Mouse (Mus musculus): Measurements from ENCODE around the gene Tubb5.

The Tubb5 gene

DNA sequence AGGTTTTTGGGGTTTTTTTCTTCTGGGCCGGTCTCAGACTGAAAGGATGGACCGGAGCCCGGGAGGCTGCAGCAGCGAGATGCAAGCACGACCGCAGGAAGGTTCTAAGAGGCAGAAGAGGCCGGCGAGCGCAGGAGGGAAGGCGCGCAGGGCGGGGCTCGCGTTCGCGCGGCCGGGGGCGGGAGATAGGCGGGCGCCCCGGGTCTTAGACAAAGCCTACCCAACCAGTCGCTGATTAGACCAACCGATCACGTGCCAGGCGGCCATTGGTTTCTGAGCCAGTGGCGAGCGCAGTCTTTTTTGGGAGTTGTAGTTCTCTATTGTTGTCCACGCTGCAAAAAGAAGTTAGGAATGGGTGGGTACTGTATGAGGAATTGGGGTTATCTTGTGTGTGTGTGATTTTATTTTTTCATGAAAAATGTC lies at the start of gene Tubb5:
Gene Tubb5 (minus strand): TSS at position 185 of the 423 bp plus-strand sequence.
- peak; percentile 91 to 97 for DNase-seq (ENCODE audit: low spot score in 2 of 2)

DNA sequence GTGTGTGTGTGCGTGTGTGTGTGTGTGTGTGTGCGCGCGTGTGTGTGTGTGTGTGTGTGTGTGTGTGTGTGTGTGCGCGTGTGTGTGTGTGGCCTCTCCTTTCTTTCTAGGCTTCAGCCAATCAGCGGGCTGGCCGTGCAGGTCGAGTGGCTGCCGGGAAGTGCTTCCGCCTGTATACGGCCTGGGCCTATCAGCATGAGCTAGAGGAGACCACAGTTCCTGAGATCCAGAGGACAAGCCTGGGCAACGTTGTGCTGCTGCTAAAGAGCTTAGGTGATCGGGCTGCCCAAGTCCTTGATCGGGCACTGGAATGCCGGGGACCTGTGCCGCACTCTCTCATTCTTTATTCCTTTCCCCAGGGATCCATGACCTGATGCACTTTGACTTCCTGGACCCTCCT lies 49.6 kb upstream of the Tubb5 start:
- DNase-seq (ENCODE audit: low spot score in 2 of 2), result no peak

DNA sequence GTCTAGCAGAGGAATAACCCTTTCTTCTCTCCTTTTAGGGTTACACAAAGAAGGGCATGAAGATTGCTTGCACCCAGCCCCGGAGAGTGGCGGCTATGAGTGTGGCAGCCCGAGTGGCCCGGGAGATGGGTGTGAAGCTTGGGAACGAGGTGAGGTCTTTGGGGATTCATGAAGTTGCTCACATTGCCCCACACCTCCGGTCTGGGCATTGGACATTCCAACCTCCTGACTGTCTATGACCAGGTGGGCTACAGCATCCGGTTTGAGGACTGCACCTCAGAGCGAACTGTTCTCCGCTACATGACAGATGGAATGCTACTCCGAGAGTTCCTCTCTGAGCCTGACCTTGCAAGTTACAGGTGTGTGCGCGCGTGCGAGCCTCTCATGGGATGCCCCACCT lies 45.7 kb upstream of the Tubb5 start:
- no peak for DNase-seq (ENCODE audit: low spot score in 2 of 2)

DNA sequence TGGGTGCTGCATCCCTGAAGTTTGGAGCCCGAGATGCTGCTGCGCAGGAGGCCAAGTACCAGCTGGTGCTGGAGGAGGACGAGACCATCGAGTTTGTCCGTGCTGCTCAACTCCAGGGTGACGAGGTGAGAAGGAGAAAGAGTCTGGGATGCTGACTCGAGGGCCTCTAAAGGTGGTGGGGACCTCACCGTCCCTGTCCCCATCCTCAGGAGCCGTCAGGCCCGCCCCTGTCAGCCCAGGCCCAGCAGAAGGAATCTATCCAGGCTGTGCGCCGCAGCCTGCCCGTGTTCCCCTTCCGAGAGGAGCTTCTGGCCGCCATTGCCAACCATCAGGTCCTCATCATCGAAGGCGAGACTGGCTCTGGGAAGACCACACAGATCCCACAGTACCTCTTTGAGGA lies 44.8 kb upstream of the Tubb5 start:
- no peak for DNase-seq (ENCODE audit: low spot score in 2 of 2)

DNA sequence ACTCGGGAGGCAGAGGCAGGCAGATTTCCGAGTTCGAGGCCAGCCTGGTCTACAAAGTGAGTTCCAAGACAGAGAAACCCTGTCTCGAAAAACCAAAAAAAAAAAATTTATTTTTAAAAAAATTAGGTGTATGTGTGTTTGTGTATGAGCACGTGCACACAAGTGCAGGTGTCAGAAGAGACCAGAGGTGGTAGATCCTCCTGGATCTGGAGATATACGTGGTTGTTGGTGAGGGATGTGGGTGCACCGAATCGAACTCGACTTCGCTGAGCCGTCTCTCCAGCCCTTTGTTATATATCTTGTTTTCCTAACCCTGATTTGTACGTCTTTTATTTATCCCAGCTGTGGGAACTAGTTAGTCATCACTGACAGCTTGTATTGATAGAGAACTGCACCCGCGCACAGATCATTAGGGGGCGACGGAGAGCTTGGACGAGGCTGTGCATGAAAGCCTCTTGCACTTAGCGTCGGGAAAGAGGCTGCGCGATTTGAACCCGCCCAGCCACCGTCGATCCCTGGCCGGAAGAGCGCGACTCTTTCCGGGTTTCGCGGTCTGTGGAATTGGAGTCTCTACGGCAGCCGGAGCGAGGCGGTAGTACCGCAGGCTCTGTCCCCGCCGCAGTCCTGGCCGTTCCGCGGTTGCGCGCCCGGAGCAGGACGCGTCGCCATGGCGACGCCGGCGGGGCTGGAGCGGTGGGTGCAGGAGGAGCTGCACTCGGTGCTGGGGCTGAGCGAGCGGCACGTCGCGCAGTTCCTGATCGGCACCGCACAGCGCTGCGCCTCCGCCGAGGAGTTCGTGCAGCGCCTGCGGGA lies 41.3 kb upstream of the Tubb5 start, which contains the start of gene Dhx16:
Gene Dhx16 (plus strand): TSS at position 575 of the 813 bp plus-strand sequence.
- peak; percentile 84 to 96 for DNase-seq (ENCODE audit: low spot score in 2 of 2)

DNA sequence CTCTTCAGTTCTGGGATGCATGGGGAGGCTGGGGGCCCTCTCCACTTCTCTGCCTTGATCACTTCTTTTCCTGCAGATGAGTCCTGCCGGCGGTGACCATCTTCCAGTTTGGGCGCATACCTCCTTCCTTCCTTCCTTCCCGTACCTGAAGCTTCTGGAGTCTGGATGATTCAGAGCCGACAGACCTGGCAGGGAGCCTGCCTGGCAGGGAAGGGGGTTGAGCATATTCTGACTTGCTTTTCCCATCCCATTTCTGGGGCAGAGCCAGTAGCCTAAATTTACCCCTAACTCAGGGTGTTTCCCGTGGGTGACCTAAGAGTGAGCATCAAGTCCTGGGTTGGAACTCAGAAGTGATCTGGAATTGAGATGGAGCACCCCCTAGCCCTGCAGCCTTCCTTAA lies 36.6 kb upstream of the Tubb5 start:
- peak in 1 of 2 experiments; percentile 64 for DNase-seq (ENCODE audit: low spot score in 2 of 2)

DNA sequence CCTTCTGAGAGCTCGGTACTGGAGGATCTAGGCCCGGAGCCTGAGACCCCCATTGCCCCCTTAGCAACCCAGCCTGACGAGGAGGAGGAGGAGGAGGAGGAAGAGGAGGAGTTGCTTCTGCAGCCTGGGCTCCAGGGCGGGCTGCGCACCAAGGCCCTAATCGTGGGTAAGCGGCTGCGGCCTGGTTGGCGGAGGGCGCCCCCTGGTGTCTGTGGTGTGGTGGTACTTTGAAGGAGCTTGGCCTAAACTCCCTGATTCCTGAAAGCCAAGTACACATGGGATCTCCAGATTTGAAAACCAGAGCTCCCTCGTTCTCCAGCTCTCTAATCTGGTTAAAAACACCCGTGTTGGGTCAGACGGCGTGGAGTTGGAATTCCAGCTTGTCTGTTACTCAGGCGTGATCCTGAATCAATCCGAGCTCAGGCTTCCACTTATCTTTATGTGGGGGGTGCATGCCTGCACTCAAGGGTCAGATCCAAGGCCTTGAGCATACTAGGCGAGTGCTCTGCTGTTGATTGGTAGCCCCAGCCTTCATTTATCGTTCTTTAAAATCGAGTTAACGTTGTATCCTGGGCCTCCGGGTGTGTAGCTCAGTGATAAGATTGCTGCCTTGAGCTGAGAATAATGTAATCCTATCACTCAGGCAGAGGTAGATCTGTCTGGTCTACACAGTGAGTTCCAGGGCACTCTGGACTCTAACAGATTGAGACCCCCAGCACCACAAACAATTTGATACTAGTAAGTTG lies 35.8 kb upstream of the Tubb5 start:
- peak in 1 of 2 experiments; percentile 85 for DNase-seq (ENCODE audit: low spot score in 2 of 2)

DNA sequence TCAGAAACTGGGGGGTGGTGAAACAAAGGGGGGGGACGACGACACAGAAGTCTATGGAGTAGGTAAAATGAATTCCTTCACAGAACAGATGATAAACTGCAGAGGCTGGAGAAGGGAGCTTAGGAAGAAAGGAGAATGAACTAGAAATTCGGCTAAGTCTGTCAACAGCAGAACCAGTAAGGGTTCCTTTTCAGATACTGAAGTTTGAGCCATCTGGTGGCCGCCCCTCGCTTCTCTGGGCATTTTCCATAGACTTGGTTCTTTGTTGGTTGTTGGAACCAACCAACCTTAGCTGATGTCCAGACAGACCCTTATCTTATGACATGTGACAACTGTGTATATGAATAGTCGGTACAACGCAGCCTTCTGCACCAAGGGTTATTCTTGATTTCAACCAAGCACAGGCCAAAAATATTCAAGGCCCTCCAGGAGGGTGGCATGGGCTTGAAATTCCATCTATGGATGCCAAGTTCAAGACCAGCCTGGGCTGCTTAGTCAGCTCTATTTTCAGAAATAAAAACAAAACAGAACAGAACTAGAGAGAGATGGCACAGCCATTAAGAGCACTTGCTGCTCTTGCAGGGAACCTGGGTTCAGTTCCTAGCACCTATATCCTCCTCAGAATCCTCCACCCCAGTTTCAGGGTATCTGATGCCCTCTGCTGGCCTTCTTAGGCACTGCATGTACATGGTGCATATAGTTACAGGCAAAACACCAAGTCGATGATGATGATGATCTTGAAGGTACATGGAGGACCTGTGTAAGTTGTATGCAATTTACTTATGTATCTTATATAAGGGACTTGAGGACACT lies 33.0 kb upstream of the Tubb5 start:
- no peak for DNase-seq (ENCODE audit: low spot score in 2 of 2)

DNA sequence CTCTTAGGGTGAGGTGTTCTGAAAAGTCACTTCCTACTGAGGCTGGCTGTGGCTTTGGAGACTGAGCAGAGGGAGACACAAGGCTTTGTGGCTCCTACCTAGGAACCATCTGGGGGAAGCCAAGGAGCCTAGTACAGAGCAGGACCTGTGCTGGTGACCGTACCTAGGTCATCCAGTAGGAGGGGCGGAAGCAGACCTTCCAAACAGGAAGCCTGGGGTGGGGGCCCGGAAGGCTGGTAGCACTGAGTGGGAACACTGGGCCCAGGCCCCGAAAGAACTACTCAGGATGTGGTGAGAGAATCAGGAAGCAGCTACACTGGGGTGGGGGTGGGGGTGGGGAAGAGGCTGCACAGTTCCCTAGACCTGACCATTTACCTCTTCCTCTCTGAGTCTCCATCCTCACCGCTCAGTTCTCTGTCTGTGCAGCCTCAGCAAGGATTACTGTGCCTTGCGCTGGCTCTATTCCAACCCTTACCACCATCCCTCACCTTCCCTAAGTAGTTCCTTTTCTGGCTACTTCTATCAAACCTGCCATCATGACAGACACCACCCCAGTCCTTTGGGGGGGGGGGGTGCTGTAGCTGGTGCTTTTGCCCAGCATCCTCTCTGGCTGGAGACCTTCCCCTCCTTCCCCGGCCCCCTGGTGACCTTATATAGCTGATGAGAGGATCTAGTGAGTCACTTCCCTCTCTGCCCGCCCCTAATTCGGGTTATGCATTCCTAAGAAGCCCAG lies 32.2 kb upstream of the Tubb5 start:
- DNase-seq (ENCODE audit: low spot score in 2 of 2), result peak in 1 of 2 experiments; percentile 31

DNA sequence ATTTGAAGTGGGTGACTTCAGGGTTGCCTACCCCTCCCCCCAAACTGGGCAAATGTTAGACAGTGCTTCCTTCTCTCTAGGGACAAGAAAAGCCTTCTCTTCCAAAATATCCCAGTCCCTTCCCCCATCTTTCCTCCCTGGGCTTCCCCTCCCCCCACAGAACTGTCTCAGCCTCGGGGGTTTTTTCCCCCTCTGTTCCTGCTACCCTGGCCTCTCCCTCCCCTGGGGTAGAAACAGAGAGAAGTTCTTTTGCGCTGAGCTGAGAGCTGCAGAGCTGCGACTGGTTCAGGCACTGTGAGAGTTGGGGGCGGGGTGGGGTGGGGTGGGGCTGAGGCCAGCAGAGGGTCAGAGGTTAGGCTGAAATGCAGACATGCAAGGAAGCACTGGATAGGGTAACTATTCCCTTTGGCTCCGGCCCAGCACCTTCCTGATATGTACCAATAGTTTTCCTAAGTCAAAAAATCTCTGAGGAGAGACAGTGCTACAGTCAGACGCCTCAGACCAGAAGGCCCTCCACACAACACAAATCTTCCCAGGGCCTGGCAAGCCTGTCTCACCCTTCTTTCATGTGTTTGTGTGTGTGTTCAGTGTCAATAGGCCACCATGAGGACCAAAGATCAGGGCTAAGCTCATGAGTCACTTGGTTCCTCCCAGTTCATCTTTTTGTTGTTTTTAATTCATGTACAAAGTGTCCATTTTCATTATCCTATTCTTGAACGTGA lies 31.4 kb upstream of the Tubb5 start:
- no peak for DNase-seq (ENCODE audit: low spot score in 2 of 2)

DNA sequence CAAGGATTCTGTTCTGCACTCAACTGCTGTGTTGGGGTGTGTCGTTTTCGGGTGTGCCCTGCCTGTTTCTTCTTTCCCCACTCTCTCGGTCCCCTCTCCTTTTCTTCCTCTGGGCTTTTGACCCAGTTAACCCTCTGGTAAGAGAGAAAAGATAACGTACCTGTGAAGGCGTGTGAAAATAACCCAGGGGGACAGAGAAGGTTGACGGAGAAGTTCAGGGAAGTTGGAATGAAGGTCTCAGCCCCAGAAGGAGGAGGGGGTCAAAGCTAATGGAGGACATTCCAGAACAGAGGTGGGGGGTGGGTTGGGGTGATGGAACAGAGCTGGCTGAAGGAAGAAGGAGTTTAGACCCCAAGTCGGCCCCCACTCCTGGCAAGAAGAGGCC lies 30.8 kb upstream of the Tubb5 start:
- DNase-seq (ENCODE audit: low spot score in 2 of 2), result no peak

DNA sequence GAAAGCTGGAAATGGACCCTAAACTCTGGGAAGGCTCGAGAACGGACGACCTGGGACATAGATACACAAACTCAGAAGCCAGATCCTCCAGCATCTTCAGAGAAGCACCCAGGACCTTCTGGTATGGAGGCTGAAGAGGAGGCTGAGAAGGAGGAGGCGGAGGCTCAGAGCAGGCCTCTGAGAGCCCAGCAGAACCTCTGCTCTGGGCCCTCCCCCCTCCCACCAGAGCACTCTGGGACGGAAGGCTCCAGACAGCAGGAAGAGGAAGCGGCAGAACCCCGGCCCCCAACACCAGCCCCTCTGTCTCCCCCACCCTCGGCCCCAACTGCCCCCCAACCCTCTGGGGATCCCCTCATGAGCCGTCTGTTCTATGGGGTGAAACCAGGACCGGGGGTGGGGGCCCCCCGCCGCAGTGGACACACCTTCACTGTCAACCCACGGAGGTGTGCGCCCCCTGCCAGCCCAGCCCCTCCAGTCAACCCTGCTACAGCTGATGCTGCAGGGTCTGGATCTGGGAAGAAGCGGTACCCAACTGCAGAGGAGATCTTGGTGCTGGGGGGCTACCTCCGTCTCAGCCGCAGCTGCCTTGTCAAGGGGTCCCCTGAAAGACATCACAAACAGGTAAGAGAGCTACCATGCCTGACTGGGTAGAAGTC lies 30.2 kb upstream of the Tubb5 start:
- no peak for DNase-seq (ENCODE audit: low spot score in 2 of 2)

DNA sequence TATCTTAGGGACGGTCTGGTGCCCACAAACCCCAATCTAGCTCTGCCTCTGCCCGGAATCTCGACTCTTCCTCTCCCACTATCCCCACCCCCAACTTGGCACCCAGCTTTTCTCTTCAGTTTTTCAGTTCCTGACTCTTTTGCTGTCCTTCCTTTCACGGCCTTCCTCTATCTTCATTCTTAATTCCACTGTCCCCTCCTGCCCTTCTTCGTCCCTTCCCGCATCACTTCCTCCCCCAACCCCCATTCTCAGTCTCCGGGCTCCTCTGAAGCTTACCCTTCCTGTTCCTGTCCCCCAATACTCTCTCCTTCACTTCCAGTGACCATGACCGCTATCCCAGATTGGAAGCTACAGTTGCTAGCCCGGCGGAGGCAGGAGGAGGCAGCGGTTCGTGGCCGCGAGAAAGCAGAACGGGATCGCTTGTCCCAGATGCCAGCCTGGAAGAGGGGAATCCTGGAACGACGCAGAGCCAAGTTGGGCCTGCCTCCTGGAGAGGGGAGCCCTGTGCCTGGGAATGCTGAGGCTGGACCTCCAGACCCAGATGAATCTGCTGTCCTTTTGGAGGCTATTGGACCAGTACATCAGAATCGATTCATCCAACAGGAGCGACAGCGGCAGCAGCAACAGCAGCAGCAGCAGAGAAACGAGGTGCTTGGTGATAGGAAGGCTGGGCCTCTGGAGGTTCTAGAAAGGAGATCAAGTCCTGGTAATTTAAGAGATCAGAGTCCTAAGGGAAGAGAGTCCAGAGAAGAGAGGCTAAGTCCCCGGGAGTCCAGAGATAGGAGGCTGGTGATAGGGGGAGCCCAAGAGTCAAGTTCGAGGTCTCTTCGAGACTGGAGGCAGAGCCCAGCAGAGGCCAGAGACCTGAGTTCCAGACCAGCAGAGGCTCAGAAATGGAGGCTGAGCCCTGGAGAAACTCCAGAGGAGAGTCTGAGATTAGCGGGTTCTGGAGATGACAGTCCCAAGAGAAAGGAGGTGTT lies 29.1 kb upstream of the Tubb5 start:
- no peak for DNase-seq (ENCODE audit: low spot score in 2 of 2)

DNA sequence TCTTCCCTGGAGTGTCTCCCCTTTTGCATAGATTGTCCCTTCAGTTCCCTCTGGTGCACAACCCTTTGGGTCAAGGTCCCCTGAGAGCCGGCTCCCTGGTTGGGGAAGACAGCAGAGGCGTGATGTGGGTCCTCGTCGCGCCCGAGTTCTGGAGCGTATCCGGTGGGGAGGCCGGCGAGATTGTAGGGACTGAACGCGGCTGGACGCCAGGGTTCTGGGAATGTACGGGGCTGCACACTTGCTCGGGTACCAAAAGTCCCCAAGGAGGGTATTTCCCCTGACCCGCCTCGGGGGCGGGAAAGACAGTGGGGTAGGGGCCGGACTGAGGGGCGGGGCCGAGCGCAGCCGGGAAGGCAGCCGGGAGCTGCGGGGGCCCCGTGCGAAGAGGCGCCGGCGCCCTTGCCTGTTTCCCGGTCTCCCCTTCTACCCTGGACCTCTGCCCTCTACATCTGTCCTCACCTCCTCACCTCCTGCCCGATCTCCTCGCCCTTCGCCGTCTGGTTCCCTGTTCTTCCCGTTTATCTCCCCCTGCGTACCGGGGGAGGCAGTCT lies 28.2 kb upstream of the Tubb5 start:
- no peak for DNase-seq (ENCODE audit: low spot score in 2 of 2)

DNA sequence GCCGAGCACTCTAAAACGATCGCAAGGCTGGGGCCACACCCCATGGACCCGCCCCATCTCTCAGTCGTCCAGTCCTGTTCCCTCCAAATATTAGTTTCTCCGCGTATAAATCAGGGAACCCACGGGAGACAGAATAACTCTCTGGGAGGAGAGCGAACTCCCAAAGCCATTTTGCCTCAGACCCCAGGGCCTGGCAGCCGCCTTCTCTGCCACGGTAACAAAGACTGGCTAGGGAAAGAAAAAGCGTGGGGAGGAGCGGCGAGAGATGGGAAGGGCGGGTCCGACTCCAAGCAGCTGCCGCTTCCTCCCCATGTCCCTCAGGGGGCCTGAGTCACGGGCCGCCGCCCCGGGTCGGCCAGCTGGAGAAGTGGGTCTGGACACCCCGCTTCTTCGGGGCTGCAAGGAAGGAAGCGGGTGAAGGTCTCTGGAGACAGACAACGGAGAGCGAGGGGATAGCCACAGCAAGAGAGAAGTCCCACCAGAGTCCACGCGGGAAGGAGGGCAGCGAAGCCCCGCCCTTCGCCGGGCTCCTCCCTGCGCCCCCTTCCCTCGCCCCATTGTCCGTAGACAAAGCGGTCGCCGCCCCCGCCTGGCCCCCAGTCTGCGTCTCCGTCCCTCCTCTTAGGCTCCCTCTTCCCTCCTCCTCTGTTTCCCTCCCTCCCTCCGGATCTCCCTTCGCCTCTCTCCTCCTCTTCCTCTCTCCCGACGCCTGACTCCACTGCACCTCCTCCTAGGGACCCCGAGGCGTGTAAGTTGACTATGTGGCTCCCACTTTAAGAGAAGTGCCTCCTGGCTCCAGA lies 27.6 kb upstream of the Tubb5 start, which contains the start of gene Ppp1r18:
Gene Ppp1r18 (plus strand): TSS at position 113 of the 800 bp plus-strand sequence.
- DNase-seq (ENCODE audit: low spot score in 2 of 2), result no peak

DNA sequence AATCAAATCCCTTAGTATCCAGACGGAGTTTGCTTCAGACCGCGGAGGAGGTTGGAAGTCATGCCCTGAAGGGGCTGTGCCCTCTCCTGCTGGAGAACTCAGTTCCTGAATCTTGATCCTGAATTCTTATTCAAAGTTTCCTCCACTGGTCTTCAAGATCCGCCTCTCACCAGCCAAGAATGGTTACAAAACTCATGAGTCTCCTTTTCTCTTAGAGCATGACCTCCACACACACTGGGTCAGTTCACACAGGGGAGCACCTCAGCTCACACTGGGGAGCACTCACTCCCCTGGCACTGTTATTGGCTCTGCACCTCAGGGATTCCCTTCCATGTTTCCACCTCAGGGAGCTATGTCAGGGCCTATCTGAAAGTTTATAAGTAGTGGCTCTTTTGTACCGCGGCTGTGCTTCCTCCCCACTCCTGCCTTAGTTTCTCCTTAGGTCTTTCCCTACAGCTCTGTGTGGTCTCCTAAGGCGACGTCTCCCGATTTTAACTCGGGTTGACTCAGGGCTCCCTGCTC lies 26.8 kb upstream of the Tubb5 start:
- DNase-seq (ENCODE audit: low spot score in 2 of 2), result no peak

DNA sequence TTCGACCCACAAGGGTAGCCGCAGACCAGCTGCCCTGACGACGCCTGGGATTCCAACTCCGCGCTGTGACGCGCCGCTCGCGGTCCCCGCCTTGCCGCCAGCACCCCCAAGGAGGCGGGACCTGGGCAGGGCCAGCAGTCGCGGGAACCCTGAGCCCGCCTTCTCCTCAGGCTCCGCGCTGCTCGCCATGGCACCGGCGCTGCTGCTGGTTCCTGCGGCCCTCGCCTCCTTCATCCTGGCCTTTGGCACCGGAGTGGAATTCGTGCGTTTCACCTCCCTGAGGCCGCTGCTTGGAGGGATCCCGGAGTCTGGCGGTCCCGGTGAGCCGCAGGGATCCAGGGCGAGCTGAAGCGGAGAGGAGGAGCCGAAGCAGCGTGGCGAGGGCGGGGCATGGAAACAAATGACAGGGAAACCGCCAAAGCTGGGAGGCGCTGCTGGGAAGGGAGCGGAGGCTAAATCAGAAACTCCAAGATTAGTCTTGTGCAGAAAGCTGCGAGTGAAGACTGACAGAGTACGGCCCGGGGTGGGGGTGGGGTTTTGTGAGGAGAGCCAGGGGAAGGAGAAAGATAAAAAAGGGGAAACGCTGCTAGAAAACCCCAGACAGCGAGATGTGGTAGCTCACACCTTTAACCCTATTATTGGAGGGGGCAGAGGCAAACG lies 23.2 kb upstream of the Tubb5 start, which contains the start of gene Nrm:
Gene Nrm (plus strand): TSS at position 121 of the 660 bp plus-strand sequence.
- DNase-seq (ENCODE audit: low spot score in 2 of 2), result peak in 1 of 2 experiments; percentile 86
